Mouse (Mus musculus) brain, adult 2 months (tissue): ENCODE data around the gene Nupr1.

Experiments used
- DNase-seq: peaks from one replicate; pipeline ENCODE4 v3.0.0; 2011; ENCODE audit warnings: low read depth, low spot score

Gene Nupr1

GRCm38 (mm10) chr7:126630824-126631518, at the start of gene Nupr1:
Gene Nupr1, minus strand, starts transcription at chr7:126630861.
- no peak for DNase-seq

GRCm38 (mm10) chr7:126679683-126680082, 49.0 kb upstream of the Nupr1 start:
- no peak for DNase-seq

GRCm38 (mm10) chr7:126678545-126679341, 48.1 kb upstream of the Nupr1 start:
- DNase-seq, result no peak

- no peak for DNase-seq
These were observed 46.1 kb upstream of the Nupr1 start for GRCm38 (mm10) chr7:126676631-126677220.

- DNase-seq, result peak; percentile 61
These were observed 45.5 kb upstream of the Nupr1 start, which contains the start of gene Sult1a1 for GRCm38 (mm10) chr7:126676207-126676606. Gene Sult1a1, minus strand, starts transcription at chr7:126676432.

- no peak for DNase-seq
These were observed 44.4 kb upstream of the Nupr1 start for GRCm38 (mm10) chr7:126675104-126675503.

- DNase-seq, result no peak
These were observed 41.5 kb upstream of the Nupr1 start for GRCm38 (mm10) chr7:126672111-126672510.

- DNase-seq, result no peak
These were observed 39.5 kb upstream of the Nupr1 start for GRCm38 (mm10) chr7:126670152-126670551.

GRCm38 (mm10) chr7:126668452-126668851, 37.8 kb upstream of the Nupr1 start:
- DNase-seq, result no peak

- DNase-seq, result no peak
These were observed 36.9 kb upstream of the Nupr1 start for GRCm38 (mm10) chr7:126667495-126668090.

GRCm38 (mm10) chr7:126665269-126665668, 34.6 kb upstream of the Nupr1 start:
- DNase-seq, result no peak

- DNase-seq, result no peak
These were observed 33.0 kb upstream of the Nupr1 start for GRCm38 (mm10) chr7:126663646-126664045.

GRCm38 (mm10) chr7:126659771-126660170, 29.1 kb upstream of the Nupr1 start:
- no peak for DNase-seq

GRCm38 (mm10) chr7:126657522-126657921, 26.9 kb upstream of the Nupr1 start:
- DNase-seq, result no peak

GRCm38 (mm10) chr7:126655695-126656094, 25.0 kb upstream of the Nupr1 start:
- no peak for DNase-seq

GRCm38 (mm10) chr7:126653991-126654390, 23.3 kb upstream of the Nupr1 start:
- no peak for DNase-seq

- no peak for DNase-seq
These were observed 20.2 kb upstream of the Nupr1 start for GRCm38 (mm10) chr7:126650852-126651251.

GRCm38 (mm10) chr7:126649231-126650051, 18.8 kb upstream of the Nupr1 start, which contains the start of gene Sgf29:
Gene Sgf29, plus strand, starts transcription at chr7:126649309.
- DNase-seq, result peak; percentile 98

GRCm38 (mm10) chr7:126648486-126648885, 17.8 kb upstream of the Nupr1 start:
- peak; percentile 35 for DNase-seq

GRCm38 (mm10) chr7:126645708-126646107, 15.0 kb upstream of the Nupr1 start:
- DNase-seq, result no peak

- DNase-seq, result no peak
These were observed 14.3 kb upstream of the Nupr1 start for GRCm38 (mm10) chr7:126644914-126645313.
